Mouse (Mus musculus) central nervous system, embryonic 18 days (tissue): ENCODE data around the gene Olfr617. TPM values are rescaled to one million over a fixed set of nuclear protein-coding genes. Genes with fewer than 3 reads are reported as not detected.

ENCODE experiments used
- polyA plus RNA-seq: library from polyadenylated mRNA; depleted of rRNA; stranded (reverse); fragments of >200 nt; gene quantifications from 2 replicates; pipeline ENCODE4 v1.2.3, GENCODE M21; 2012; rRNA removed

Olfr617 gene
- polyA plus RNA-seq = not detected in 2 replicates

DNA sequence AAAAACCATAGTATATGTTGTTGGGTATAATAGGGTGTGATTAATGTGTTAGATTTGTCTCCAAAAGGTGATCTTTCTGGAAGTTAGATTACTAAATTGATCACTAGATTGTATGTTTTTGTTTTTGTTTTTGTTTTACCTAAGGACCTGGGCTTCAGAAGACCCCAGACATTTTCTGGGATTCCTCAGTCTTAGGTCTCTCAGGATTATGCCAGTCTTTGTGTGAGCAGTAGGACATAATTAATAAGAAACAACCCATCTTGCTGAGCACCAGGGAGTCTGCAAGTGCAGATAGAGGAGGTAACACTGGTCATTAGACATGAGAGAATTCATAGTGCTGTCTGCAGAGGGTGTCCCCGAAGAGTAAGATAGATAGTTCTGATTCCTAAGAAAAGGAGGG lies at the start of gene Olfr617:
Gene Olfr617 (plus strand): TSS at position 301 of the 400 bp plus-strand sequence.

DNA sequence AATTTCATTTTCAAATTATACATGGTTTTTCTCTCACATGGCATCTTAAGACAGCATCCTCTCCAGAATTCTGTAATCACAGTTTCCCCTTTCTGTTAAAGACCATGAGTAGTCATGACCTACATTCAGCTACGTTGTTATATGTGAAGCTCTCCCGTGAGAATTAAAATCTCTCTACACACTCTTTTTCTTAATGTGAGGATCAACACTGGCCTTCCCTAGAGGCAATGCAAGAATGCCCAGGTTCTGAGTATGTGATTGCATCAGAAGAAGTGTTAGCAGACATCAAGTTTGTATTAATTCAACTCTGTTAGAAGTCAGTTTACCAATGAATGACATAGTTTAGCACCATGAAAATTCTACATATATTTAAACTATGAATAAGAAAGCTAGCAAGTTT lies 30.2 kb upstream of the Olfr617 start, which contains the start of gene Olfr612:
Gene Olfr612 (minus strand): TSS at position 101 of the 400 bp plus-strand sequence.

DNA sequence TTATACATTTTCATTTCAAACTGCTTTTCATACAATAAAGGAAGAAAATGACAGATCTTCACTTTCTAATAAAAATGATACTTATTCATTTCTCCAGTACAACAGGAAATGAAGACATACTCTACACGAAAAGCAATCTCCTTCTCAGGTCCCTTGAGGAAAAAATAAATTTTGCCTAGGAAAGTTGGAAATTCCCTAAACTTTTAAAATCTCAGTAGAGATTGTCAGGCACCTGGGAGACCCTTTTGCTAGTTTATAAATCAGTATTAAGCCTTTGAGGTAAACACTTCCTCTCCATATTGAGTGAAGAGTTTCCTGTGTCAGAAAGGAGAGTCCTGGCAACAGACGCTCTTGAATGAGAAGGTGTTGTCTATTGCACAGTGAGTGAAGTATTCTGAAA lies 25.1 kb upstream of the Olfr617 start, which contains the start of gene Olfr613:
Gene Olfr613 (plus strand): TSS at position 301 of the 400 bp plus-strand sequence.

DNA sequence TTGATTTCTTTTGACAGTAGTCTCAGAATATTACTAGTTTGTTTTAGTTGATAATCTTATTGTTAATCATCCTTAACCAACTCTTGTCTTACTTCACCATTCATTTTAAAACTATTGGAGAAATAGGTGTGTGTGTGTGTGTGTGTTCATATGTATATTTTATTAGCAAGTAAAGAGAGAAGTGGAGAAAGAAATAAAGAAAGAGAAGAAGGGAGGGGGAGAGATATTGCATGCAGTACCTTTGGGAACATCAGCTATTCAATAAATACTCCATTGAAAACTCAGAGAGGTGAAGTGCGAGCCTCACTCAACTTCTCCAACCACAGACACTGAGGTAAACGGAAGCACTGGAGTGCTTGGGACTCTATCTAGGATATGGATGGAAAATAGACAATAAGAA lies 17.1 kb upstream of the Olfr617 start, which contains the start of gene Olfr615:
Gene Olfr615 (plus strand): TSS at position 301 of the 400 bp plus-strand sequence.

DNA sequence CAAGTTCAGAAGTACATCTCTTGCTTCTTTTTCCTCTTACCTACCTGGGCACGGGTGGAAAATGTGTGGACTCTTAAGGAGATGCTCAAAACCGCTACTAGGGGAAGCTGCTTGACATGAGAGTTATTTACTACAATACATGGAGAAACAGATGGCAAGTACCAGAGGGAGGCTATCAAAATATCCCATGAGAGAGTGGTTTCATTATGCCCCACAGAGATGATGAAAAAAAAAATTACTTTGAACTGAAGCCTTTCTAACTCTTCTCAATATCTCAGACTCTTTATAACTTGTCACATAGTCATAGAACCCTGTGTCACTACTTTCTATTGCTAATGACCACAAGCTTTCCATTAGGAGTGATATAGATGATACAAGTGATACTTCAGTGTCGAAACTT lies 3.8 kb upstream of the Olfr617 start, which contains the start of gene Olfr616:
Gene Olfr616 (minus strand): TSS at position 101 of the 400 bp plus-strand sequence.

DNA sequence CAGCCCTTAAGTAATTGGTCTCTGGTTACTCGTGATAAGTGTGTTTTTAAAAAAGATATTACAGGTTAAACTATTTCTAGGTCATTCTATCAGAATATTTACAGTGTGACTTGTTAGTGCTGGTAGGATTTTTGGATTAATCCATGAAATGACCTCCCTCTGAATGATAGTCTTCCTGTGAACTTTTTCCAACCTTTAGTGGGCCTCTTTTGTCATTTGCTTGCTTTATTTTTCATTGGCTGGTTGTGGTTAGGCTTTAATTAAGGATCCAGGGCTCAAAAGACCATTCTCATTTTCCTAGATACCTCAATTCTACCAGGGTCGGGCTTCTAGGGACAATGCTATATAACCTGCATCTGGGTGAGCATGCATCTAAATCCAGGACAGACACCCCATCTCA lies 16.9 kb downstream of the Olfr617 start, which contains the start of gene Olfr618:
Gene Olfr618 (plus strand): TSS at position 301 of the 400 bp plus-strand sequence.

DNA sequence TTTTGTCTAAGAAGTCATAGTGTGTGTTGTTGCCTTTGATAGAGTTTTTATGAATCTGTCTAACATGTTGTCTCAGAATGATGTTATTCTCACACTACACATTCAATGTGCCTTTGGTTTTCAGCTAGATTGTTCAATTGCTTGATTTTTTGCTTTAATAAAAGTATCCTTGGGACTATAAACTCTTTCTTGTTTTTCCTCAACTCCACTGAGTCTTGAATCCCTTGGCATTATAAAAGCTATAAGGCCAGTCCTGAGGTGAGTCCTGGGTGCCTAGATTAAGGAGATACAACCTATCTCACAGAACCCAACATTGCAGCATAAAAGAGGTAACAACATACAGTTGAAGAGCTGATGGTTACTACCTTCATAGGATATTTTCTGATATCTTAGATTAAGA lies 27.4 kb downstream of the Olfr617 start, which contains the start of gene Olfr619:
Gene Olfr619 (plus strand): TSS at position 301 of the 400 bp plus-strand sequence.

DNA sequence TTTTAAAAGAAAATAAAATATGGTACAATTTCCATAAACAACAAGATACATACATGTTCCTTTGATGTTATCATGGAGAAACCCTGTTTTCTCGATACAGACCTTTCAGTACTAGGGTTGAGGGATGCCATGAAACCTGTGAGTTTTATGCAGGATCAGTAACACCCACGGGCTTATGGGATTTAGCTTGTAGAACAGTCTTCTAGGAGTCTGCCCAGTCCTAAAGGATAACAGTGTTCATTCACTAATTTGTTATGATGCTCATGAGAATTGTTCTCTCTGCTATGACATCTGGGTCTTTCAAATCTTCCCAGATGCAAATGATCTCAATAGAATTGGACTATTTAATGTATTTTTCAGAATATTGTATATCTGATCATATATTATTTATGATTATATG lies 39.6 kb downstream of the Olfr617 start, which contains the start of gene Olfr620:
Gene Olfr620 (minus strand): TSS at position 101 of the 400 bp plus-strand sequence.

Other genes starting within 250 kb of the Olfr617 start
- not detected in 2 replicates for gene Olfr598, start 249.5 kb upstream of the Olfr617 start, polyA plus RNA-seq
- gene Olfr599, start 237.1 kb upstream of the Olfr617 start, polyA plus RNA-seq = not detected in 2 replicates
- not detected in 2 replicates for gene Olfr600, start 223.4 kb upstream of the Olfr617 start, polyA plus RNA-seq
- not detected in 2 replicates for gene Olfr601, start 210.4 kb upstream of the Olfr617 start, polyA plus RNA-seq
- gene Olfr603, start 186.9 kb upstream of the Olfr617 start, polyA plus RNA-seq = not detected in 2 replicates
- not detected in 2 replicates for gene Usp17lc, start 158.0 kb upstream of the Olfr617 start, polyA plus RNA-seq
- not detected in 2 replicates for gene Olfr605, start 127.6 kb upstream of the Olfr617 start, polyA plus RNA-seq
- not detected in 2 replicates for gene Olfr606, start 124.0 kb upstream of the Olfr617 start, polyA plus RNA-seq
- not detected in 2 replicates for gene Olfr607, start 108.9 kb upstream of the Olfr617 start, polyA plus RNA-seq
- gene Olfr608, start 103.2 kb upstream of the Olfr617 start, polyA plus RNA-seq = not detected in 2 replicates
- not detected in 2 replicates for gene Olfr609, start 75.0 kb upstream of the Olfr617 start, polyA plus RNA-seq
- gene Olfr610, start 60.9 kb upstream of the Olfr617 start, polyA plus RNA-seq = not detected in 2 replicates
- not detected in 2 replicates for gene Olfr611, start 52.2 kb upstream of the Olfr617 start, polyA plus RNA-seq
- not detected in 2 replicates for gene Olfr612, start 30.3 kb upstream of the Olfr617 start, polyA plus RNA-seq
- gene Olfr613, start 25.0 kb upstream of the Olfr617 start, polyA plus RNA-seq = not detected in 2 replicates
- gene Olfr615, start 17.0 kb upstream of the Olfr617 start, polyA plus RNA-seq = not detected in 2 replicates
- gene Olfr616, start 3.9 kb upstream of the Olfr617 start, polyA plus RNA-seq = not detected in 2 replicates
- not detected in 2 replicates for gene Olfr618, start 17.0 kb downstream of the Olfr617 start, polyA plus RNA-seq
- gene Olfr619, start 27.5 kb downstream of the Olfr617 start, polyA plus RNA-seq = not detected in 2 replicates
- gene Olfr620, start 39.5 kb downstream of the Olfr617 start, polyA plus RNA-seq = not detected in 2 replicates
- gene Olfr622, start 69.6 kb downstream of the Olfr617 start, polyA plus RNA-seq = not detected in 2 replicates
- not detected in 2 replicates for gene Olfr623, start 90.6 kb downstream of the Olfr617 start, polyA plus RNA-seq
- gene Olfr624, start 98.1 kb downstream of the Olfr617 start, polyA plus RNA-seq = not detected in 2 replicates
- not detected in 2 replicates for gene Olfr625-ps1, start 109.7 kb downstream of the Olfr617 start, polyA plus RNA-seq
- gene Olfr243, start 141.6 kb downstream of the Olfr617 start, polyA plus RNA-seq = not detected in 2 replicates
- gene Olfr628, start 157.3 kb downstream of the Olfr617 start, polyA plus RNA-seq = not detected in 2 replicates
- gene Olfr629, start 171.9 kb downstream of the Olfr617 start, polyA plus RNA-seq = not detected in 2 replicates
- not detected in 2 replicates for gene Olfr630, start 184.3 kb downstream of the Olfr617 start, polyA plus RNA-seq
- not detected in 2 replicates for gene Olfr69, start 198.5 kb downstream of the Olfr617 start, polyA plus RNA-seq
- not detected in 2 replicates for gene Olfr68, start 206.6 kb downstream of the Olfr617 start, polyA plus RNA-seq
- gene Olfr67, start 218.8 kb downstream of the Olfr617 start, polyA plus RNA-seq = not detected in 2 replicates
- 211 and 248 TPM in 2 replicates for gene Hbb-bt, start 240.9 kb downstream of the Olfr617 start, polyA plus RNA-seq